Mouse (Mus musculus) midbrain, embryonic 11.5 days (tissue): ENCODE results near the gene Rnf32. TPM values are rescaled to one million over a fixed set of nuclear protein-coding genes. Genes with fewer than 3 reads are reported as not detected.

Source experiments
- ATAC-seq: fragments of 200-750 bp; cut with Nextera tagmentation; 2 replicates; pipeline ENCODE4 v1.8.0; 2017; ENCODE audit warnings: moderate TSS enrichment, moderate library complexity; ENCODE audit not compliant: low FRiP score
- DNase-seq: peaks from one replicate; pipeline ENCODE4 v3.0.0; 2015; ENCODE audit warnings: low spot score; ENCODE audit errors: missing footprints
- H3K27ac ChIP-seq: fragments of 300-500 bp; sonication (generic); 2 replicates; pipeline ENCODE4 v1.5.1; 2014; ENCODE audit warnings: low read depth, low read length
- H3K27me3 ChIP-seq: fragments of 300-500 bp; sonication (generic); 2 replicates; pipeline ENCODE4 v1.6.1; 2014; ENCODE audit warnings: mild to moderate bottlenecking, low read length, moderate library complexity, mixed read lengths; ENCODE audit not compliant: control insufficient read depth, insufficient read depth
- H3K36me3 ChIP-seq: fragments of 300-500 bp; sonication (generic); 2 replicates; pipeline ENCODE4 v1.6.1; 2014; ENCODE audit warnings: mild to moderate bottlenecking, low read length, moderate library complexity, mixed read lengths; ENCODE audit not compliant: control insufficient read depth, insufficient read depth
- H3K4me1 ChIP-seq: fragments of 300-500 bp; sonication (generic); 2 replicates; pipeline ENCODE4 v1.6.1; 2014; ENCODE audit warnings: low read length; ENCODE audit not compliant: control insufficient read depth, insufficient read depth
- H3K4me2 ChIP-seq: fragments of 300-500 bp; sonication (generic); 2 replicates; pipeline ENCODE4 v1.6.1; 2014; ENCODE audit warnings: mild to moderate bottlenecking, moderate library complexity
- H3K4me3 ChIP-seq: fragments of 300-500 bp; sonication (generic); 2 replicates; pipeline ENCODE4 v1.5.1; 2014; ENCODE audit warnings: low read depth, low read length
- H3K9ac ChIP-seq: fragments of 300-500 bp; sonication (generic); 2 replicates; pipeline ENCODE4 v1.6.1; 2014; ENCODE audit warnings: low read length
- H3K9me3 ChIP-seq: fragments of 300-500 bp; sonication (generic); 2 replicates; pipeline ENCODE4 v1.6.1; 2016; ENCODE audit warnings: low read length; ENCODE audit not compliant: control insufficient read depth
- WGBS: fragments of 180-500 bp; shearing (Covaris S2); extraction: QIAGEN DNeasy Blood & Tissue Kit; methylation state at CpG from one replicate; pipeline ENCODE4 v1.1.7; 2014; 5-methylcytosine and 5-hydroxymethylcytosine counted together
- polyA plus RNA-seq: library from polyadenylated mRNA; unstranded; fragments of >200 nt; fragmentation: Nextera tagmentation; extraction: Ambion mirVana; gene quantifications from 2 replicates; pipeline ENCODE4 v1.2.1, GENCODE M21; 2014

Rnf32 gene
- polyA plus RNA-seq, 1 experiment from 2014 or later = 9.6 TPM

- Histone ChIP-seq H3K9ac (no peak overlapping the region), H3K27me3 (no peaks in the 10 kb centered on the region), H3K4me1 (no peaks in the 10 kb centered on the region; the same call in 1 of the 2 replicates), H3K4me2 (no peak overlapping the region), H3K4me3 (no peak overlapping the region), H3K36me3 (no peaks in the 10 kb centered on the region), H3K9me3 (no peaks in the 10 kb centered on the region), H3K27ac (no peak overlapping the region)
- ATAC-seq (no peak), DNase-seq (no peak)
- 88% methylated on average over 4 of the region's 4 CpGs for WGBS
Measured at GRCm38 (mm10) chr5:29197187-29197586, 1.4 kb downstream of the Rnf32 start.

- H3K27me3 ChIP-seq = no peaks in the 10 kb centered on the region
- no peaks in the 10 kb centered on the region for H3K9me3 ChIP-seq
- no peak overlapping the region for H3K4me2 ChIP-seq
- H3K36me3 ChIP-seq = no peaks in the 10 kb centered on the region
- ATAC-seq (no peak), DNase-seq (no peak)
- 54% methylated on average over 4 of the region's 4 CpGs for WGBS
- no peak overlapping the region for H3K9ac ChIP-seq
- no peak overlapping the region for H3K27ac ChIP-seq
- H3K4me3 ChIP-seq = no peak overlapping the region
- H3K4me1 ChIP-seq = no peaks in the 10 kb centered on the region; the same call in 1 of the 2 replicates
Measured at GRCm38 (mm10) chr5:29198960-29199488, 3.2 kb downstream of the Rnf32 start.

DNA sequence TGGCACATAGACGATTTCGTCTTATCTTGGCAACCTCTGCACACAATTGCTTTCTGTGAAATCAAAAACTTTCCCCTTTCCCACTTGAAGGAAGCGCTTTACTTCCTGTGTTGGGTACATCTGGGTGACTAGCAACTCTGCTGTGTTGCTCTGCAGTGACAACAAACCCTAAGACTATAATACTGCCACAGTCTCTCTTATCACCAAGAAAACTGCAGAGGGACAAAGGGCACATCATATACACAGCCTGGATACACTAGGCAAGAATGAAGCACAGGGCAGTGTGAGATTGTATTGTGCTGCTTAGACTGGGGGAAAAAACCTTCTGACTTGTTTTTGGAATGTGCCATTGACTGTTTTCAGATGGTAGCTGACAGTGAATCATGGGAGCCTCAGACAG is 4.1 kb downstream of the Rnf32 start:
- 86% methylated on average over 3 of the region's 3 CpGs for WGBS
- no peak for ATAC-seq
- no peak overlapping the region for H3K9ac ChIP-seq
- no peaks in the 10 kb centered on the region for H3K36me3 ChIP-seq
- H3K9me3 ChIP-seq = no peaks in the 10 kb centered on the region
- H3K27me3 ChIP-seq = no peaks in the 10 kb centered on the region
- H3K4me3 ChIP-seq = no peak overlapping the region
- H3K4me1 ChIP-seq = no peaks in the 10 kb centered on the region; the same call in 1 of the 2 replicates
- no peak overlapping the region for H3K4me2 ChIP-seq
- H3K27ac ChIP-seq = no peak overlapping the region
- peak; percentile 73 for DNase-seq

GRCm38 (mm10) chr5:29205690-29206089 is 9.9 kb downstream of the Rnf32 start:
- Histone ChIP-seq H3K36me3 (no peaks in the 10 kb centered on the region), H3K4me2 (no peak overlapping the region), H3K27ac (no peak overlapping the region), H3K4me1 (no peaks in the 10 kb centered on the region), H3K27me3 (no peaks in the 10 kb centered on the region), H3K9me3 (no peaks in the 10 kb centered on the region), H3K9ac (no peak overlapping the region), H3K4me3 (no peak overlapping the region)
- DNase-seq = no peak
- 88% methylated on average over 5 of the region's 5 CpGs for WGBS
- ATAC-seq = no peak

GRCm38 (mm10) chr5:29211980-29212555 is 16.3 kb downstream of the Rnf32 start:
- Histone ChIP-seq H3K4me1 (no peaks in the 10 kb centered on the region), H3K36me3 (no peaks in the 10 kb centered on the region), H3K27ac (no peak overlapping the region), H3K4me3 (no peak overlapping the region), H3K9me3 (no peaks in the 10 kb centered on the region), H3K27me3 (no peaks in the 10 kb centered on the region), H3K4me2 (no peak overlapping the region), H3K9ac (no peak overlapping the region)
- ATAC-seq = no peak
- 69% methylated on average over 4 of the region's 4 CpGs for WGBS
- DNase-seq = no peak

GRCm38 (mm10) chr5:29217997-29218396 is 22.2 kb downstream of the Rnf32 start:
- Histone ChIP-seq H3K27ac (no peak overlapping the region), H3K27me3 (no peaks in the 10 kb centered on the region), H3K9me3 (no peaks in the 10 kb centered on the region), H3K4me1 (no peaks in the 10 kb centered on the region), H3K4me2 (no peak overlapping the region), H3K9ac (no peak overlapping the region), H3K36me3 (no peaks in the 10 kb centered on the region), H3K4me3 (no peak overlapping the region)
- DNase-seq = no peak
- 93% methylated on average over 3 of the region's 3 CpGs for WGBS
- ATAC-seq = no peak

DNA sequence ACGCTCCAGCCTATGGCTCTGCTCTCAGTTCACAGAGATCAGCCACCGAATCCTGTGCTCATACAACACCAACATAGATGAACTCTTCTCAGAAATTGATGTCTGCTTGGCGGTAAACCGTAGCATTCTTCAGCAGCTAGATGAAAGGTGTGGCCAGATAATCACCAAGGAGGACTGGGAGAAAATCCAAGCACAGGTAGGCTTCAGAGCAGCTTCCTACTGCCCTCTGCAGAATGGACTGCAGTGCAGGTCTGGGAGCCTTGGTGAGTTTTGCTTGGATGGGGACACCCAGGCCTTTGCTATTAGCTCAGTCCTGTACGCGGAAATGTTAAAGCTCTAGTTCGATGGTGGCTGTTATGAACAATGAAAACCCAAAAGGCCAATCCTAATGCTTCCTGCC is 28.3 kb downstream of the Rnf32 start:
- Histone ChIP-seq H3K4me2 (no peak overlapping the region), H3K9ac (no peak overlapping the region), H3K4me3 (no peak overlapping the region), H3K36me3 (no peaks in the 10 kb centered on the region), H3K4me1 (no peaks in the 10 kb centered on the region), H3K27me3 (no peaks in the 10 kb centered on the region), H3K27ac (no peak overlapping the region), H3K9me3 (no peaks in the 10 kb centered on the region)
- ATAC-seq (no peak), DNase-seq (no peak)
- 89% methylated on average over 7 of the region's 7 CpGs for WGBS

DNA sequence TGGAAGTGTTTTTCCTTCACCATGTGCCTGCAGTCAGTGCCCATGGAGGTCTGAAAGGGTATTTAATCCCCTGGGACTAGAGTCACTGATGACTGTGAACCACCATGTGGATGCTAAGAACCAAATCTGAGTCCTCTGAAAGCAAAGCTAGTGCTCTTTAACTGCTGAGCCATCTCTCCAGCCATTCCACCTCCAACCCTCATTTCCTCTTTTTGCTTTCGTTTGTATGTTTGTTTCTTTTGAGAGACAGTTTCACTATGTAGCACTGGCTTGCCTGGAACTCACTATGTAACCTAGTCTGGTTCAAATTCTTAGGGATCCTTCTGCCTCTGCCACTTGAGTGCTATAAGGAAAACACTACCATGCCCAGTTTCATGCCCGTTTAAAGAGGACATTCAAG is 34.7 kb downstream of the Rnf32 start:
- no peaks in the 10 kb centered on the region for H3K9me3 ChIP-seq
- no peak overlapping the region for H3K27ac ChIP-seq
- whole genome bisulfite sequencing = 86% methylated on average over 2 of the region's 2 CpGs
- no peak overlapping the region for H3K4me3 ChIP-seq
- H3K36me3 ChIP-seq = no peaks in the 10 kb centered on the region
- no peaks in the 10 kb centered on the region for H3K4me1 ChIP-seq
- no peak overlapping the region for H3K9ac ChIP-seq
- ATAC-seq (no peak), DNase-seq (no peak)
- no peak overlapping the region for H3K4me2 ChIP-seq
- H3K27me3 ChIP-seq = no peaks in the 10 kb centered on the region

DNA sequence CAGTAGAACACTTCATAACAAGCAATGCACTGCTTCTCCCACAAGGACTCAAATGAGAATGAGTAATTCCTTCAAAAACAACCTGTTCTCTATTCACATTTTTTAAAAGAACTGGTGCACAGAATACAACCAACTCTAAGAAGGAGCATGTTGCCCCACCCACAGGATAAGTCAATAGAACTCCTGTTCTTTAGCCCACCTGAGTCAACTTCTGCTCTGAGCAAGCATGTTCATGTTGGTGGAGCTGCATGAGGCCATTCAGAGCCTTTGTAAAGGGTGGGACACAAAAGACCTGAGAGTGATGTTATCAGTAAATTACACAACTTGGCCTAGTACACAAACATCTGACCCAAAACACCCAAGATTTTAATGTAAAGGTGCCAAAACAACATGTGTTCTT is 42.6 kb downstream of the Rnf32 start:
- no peak overlapping the region for H3K27ac ChIP-seq
- H3K36me3 ChIP-seq = no peaks in the 10 kb centered on the region
- no peaks in the 10 kb centered on the region for H3K4me1 ChIP-seq
- no peaks in the 10 kb centered on the region for H3K27me3 ChIP-seq
- ATAC-seq (no peak), DNase-seq (no peak)
- H3K4me2 ChIP-seq = no peak overlapping the region
- no peak overlapping the region for H3K9ac ChIP-seq
- no peak overlapping the region for H3K4me3 ChIP-seq
- H3K9me3 ChIP-seq = no peaks in the 10 kb centered on the region
